Mouse (Mus musculus): Measurements from ENCODE around the gene Shtn1.
A peak's percentile ranks its signal among the peaks of the same experiment; 100 is the strongest.

The Shtn1 gene

GRCm38 (mm10) chr19:59052053-59052452 is 23.8 kb downstream of the Shtn1 start:
- no peak for DNase-seq (ENCODE audit: low spot score in 2 of 2)

GRCm38 (mm10) chr19:59051622-59052021 is 24.3 kb downstream of the Shtn1 start:
- no peak for DNase-seq (ENCODE audit: low spot score in 2 of 2)

DNA sequence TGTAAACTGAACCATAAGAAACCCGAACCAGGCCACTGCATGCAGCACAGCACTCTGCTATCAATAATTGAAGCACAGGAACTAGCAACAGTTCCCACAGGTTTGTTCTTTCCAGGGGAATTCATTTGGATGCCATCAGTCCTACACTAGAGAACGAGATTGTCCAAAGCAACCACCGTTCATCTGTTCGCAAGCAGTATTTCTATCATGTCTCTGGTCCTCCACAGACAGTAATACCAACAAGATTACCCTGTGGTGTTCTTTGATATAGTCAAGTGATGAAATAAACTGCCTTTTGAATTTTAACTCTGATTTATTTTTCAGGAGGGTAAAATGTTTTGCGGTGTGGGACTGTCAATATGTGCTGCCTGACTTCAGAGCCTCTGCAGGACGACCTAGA is 27.0 kb downstream of the Shtn1 start:
- DNase-seq (ENCODE audit: low spot score in 2 of 2), result no peak

GRCm38 (mm10) chr19:59047511-59047910 is 28.4 kb downstream of the Shtn1 start:
- DNase-seq (ENCODE audit: low spot score in 2 of 2), result no peak

- DNase-seq (ENCODE audit: low spot score in 2 of 2), result no peak
Measured at GRCm38 (mm10) chr19:59041086-59041485, 34.8 kb downstream of the Shtn1 start.

DNA sequence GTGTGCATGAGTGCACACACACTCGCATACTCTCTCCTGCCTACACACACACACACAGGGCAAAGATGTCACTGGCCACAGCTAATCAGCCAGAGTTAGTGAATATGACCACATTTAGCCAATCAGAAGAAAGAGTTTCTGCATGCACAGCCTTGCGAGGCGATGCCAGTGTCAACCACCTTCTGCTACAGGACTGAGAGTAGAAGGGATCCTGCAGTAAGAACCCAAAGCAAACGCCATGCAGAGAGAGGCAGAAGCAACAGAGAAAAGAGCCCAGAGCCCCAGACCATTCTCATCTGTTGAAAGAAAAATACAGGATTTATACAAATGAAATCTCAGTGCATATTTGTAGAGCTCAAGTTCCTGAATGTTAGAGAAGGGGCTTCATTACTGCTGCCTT is 37.1 kb downstream of the Shtn1 start:
- no peak for DNase-seq (ENCODE audit: low spot score in 2 of 2)

DNA sequence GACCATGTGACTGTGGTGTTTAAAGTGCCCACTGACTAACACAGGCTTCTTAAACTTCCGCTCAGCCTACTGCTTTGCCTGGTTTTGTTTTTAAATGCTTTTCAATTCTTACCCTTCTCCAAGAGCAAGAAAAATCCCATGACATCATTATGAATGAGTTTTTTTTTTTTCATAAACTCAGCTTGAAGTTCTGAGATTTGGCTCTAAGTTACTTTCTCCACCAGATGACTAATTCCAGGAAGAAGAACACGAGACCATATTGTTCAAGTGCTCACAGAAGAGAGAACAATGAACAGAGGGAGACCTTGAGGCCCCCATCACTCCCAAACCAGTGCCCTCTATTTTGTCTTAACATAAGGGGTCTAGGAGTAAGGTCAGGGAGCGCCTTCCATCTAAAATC is 39.1 kb downstream of the Shtn1 start:
- DNase-seq (ENCODE audit: low spot score in 2 of 2), result no peak

GRCm38 (mm10) chr19:59033241-59033640 is 42.7 kb downstream of the Shtn1 start:
- DNase-seq (ENCODE audit: low spot score in 2 of 2), result no peak

GRCm38 (mm10) chr19:59030221-59030620 is 45.7 kb downstream of the Shtn1 start:
- no peak for DNase-seq (ENCODE audit: low spot score in 2 of 2)

DNA sequence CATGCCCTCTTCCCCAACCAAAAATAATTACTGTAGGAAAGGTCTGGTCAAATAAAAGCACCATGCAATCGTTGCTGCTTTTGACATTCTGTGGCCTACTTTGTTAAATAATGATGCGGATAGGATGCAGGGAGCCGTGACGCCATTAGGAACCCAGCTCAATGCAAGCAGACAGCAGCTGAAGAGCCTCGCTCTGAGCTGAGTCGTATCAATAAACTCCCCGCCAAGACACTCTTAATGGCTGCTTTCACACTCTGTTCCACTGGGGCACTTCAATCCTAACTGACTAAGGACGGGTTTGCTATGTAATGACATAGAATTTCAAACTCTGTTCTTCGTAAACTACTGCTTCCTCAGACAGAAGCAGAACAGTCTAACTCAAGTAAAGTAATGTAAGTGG is 46.9 kb downstream of the Shtn1 start:
- no peak for DNase-seq (ENCODE audit: low spot score in 2 of 2)

- peak in 1 of 2 experiments; percentile 27 for DNase-seq (ENCODE audit: low spot score in 2 of 2)
Measured at GRCm38 (mm10) chr19:59028130-59028529, 47.8 kb downstream of the Shtn1 start.

GRCm38 (mm10) chr19:59023876-59024275 is 52.0 kb downstream of the Shtn1 start:
- DNase-seq (ENCODE audit: low spot score in 2 of 2), result no peak

- DNase-seq (ENCODE audit: low spot score in 2 of 2), result no peak
Measured at GRCm38 (mm10) chr19:59021644-59022043, 54.3 kb downstream of the Shtn1 start.

DNA sequence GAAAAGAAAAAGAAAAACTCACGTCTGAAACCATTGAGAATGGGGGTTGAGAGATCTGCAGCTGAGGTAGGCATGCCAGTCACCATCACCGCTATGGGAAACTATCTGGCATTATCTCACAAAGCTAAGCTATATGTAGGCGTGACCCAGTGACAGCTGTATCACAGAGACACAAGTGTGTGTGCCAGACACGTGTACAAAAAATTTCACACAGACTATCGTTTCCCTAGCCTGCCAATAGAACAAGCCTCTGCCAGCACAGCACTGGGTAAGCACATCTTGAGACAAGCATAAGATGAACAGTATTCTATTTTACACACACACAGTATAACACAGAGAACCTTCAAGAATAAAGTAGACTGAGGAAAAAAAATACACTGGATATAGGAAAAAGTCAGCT is 65.1 kb downstream of the Shtn1 start:
- DNase-seq (ENCODE audit: low spot score in 2 of 2), result no peak

GRCm38 (mm10) chr19:59006577-59007340 is 69.1 kb downstream of the Shtn1 start:
- DNase-seq (ENCODE audit: low spot score in 2 of 2), result no peak

DNA sequence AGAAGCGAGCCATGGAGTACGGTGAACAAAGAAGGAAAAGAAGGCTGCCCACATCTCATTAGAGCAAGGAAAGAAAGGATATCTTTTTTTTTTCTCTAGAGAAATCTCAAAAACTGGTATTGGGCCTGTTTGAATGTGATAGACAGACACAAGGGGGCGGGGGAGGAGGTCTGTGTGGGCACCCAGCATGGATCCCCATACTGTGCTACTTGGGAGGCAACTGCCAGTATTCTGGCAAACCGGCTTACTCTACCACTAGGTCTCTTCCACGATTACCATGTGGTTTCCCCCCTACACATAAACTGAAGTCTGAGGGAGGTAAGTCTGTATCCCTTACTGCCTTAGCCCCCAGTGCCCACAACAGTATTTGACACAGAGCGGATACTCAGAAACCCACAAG is 73.1 kb downstream of the Shtn1 start:
- DNase-seq (ENCODE audit: low spot score in 2 of 2), result no peak

GRCm38 (mm10) chr19:58981571-58981970 is 94.3 kb downstream of the Shtn1 start:
- no peak for DNase-seq (ENCODE audit: low spot score in 2 of 2)

DNA sequence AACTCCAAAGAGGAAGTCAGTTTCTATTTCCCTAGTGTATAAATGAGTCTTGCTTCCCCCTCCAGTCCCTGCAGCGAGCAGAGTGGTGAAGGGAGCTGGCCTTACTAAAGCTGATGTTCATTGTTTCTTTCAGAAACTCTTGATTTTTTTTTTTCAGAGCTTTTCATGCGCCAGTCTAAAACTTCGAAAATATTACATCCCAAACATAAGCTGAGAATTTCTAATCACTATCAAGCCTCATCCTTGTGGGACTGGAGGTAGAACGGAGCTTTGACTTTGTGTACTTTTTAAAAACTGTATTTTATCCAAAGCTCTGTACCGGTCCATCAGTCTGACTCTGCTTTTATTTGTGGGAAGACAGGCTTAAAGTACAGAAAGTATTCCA is 95.9 kb downstream of the Shtn1 start:
- no peak for DNase-seq (ENCODE audit: low spot score in 2 of 2)

- peak in 1 of 2 experiments; percentile 12 for DNase-seq (ENCODE audit: low spot score in 2 of 2)
Measured at GRCm38 (mm10) chr19:58979436-58980055, 96.4 kb downstream of the Shtn1 start.

DNA sequence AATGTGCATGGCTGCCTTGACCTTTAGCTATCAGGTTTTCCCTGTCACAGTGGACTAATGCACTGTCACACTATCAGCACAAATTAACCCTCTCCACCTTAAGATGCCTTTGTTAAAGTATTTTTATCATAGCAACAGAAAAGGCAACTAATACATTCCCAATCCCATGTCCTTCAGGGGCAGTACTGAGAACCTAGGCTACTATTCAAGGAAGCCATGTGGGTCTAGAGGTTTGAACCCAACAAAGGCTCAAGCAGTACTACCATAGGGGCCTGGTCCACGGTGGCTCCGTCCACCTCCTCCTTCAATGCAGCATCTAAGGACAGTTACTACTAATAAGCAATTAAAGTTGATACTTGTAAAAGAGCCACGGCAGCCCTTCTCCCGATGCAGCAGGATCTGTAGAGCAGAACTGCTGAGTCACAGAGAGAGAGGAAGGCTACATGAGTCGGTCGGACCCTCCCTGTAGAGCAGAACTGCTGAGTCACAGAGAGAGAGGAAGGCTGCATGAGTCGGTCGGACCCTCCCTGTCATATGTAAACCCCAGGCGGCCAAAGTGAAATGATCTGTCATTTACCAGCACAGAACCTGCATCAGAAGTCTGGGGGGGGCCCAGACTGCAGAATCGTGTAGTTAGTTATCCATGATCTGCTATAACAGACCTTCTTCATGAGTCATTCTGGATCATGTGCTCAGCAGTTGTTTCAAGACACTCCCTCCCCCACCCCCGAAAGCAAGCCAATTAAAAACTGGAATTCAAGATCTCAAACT is 97.3 kb downstream of the Shtn1 start:
- peak; percentile 20 to 28 for DNase-seq (ENCODE audit: low spot score in 2 of 2)

DNA sequence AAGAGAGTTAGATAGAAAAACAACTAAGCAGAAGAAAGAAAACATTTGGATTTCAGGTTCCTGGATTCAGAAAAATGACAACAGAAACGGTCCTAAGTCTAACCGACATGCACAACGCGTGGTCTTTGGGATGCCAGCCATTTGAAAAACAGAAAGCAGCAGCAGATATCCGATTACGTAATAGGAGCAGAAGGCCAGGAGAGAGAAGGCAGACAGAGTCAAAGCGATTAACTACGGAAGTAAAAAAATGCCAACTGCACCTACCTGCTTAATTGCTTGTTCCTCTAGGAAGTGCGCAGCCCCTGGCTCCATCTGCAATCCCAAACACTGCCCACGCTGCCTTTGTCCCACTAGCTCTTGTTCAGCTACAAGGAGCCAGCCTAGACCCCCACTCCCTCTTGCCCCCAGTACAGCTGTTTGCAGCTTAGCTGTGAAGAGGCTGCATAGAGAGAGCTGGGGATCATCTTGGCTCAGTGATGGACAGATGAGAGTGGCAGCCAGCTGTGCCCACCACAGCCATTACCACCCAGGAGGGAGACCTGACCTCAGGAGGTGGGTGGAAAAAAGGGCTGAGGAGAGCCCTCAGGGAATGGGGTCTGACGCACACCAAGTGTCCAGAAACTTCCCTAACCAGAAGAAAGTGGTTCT is 100.6 kb downstream of the Shtn1 start:
- no peak for DNase-seq (ENCODE audit: low spot score in 2 of 2)

DNA sequence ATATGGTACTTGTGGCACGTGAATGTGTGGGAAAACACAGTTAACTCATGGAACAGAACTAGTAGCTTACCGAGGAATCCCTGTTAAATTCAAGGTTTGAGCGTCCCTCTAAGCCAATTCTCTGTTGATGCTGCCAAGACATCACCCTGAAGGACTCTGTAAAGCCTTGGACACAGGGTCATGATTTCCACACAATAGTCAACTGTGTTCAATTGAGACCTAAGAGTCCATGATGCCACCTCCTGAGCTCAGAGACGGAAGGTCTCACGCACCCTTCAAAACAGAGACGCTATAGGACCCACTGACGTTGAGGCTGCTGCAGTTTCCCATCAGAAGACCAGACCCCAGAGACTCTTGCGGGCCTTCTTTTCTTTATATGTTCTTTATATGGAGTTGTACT is 101.8 kb downstream of the Shtn1 start:
- DNase-seq (ENCODE audit: low spot score in 2 of 2), result no peak

All from frontal cortex, postnatal 14 days (tissue).